Mouse (Mus musculus) intestine, embryonic 14.5 days (tissue): ENCODE data around the gene Brd3os. TPM values are rescaled to one million over a fixed set of nuclear protein-coding genes. Genes with fewer than 3 reads are reported as not detected.

Source experiments
- ATAC-seq: fragments of 200-750 bp; cut with Nextera tagmentation; replicated peaks from 2 replicates; pipeline ENCODE4 v1.8.0; 2017; ENCODE audit warnings: low read depth, moderate number of reproducible peaks, moderate TSS enrichment, moderate library complexity; ENCODE audit not compliant: low FRiP score, low TSS enrichment
- DNase-seq: peaks from one replicate; pipeline ENCODE4 v3.0.0-alpha.2; 2018; ENCODE audit warnings: low spot score
- H3K27ac ChIP-seq: fragments of 300-500 bp; sonication (generic); 2 replicates; pipeline ENCODE4 v1.5.1; 2014; ENCODE audit warnings: low read depth, mild to moderate bottlenecking, control low read depth
- H3K27me3 ChIP-seq: fragments of 300-500 bp; sonication (generic); replicated peaks from 2 replicates; pipeline ENCODE4 v1.6.1; 2014; ENCODE audit warnings: low read length, control low read depth; ENCODE audit not compliant: control insufficient read depth, insufficient read depth
- H3K36me3 ChIP-seq: fragments of 300-500 bp; sonication (generic); 2 replicates; pipeline ENCODE4 v1.6.1; 2014; ENCODE audit warnings: low read length, control low read depth; ENCODE audit not compliant: control insufficient read depth, insufficient read depth
- H3K4me1 ChIP-seq: fragments of 300-500 bp; sonication (generic); replicated peaks from 2 replicates; pipeline ENCODE4 v1.6.1; 2014; ENCODE audit warnings: low read length, control low read depth, mixed read lengths; ENCODE audit not compliant: control insufficient read depth, insufficient read depth
- H3K4me2 ChIP-seq: fragments of 300-500 bp; sonication (generic); 2 replicates; pipeline ENCODE4 v1.6.1; 2014; ENCODE audit warnings: low read length
- H3K4me3 ChIP-seq: fragments of 300-500 bp; sonication (generic); 2 replicates; pipeline ENCODE4 v1.5.1; 2014; ENCODE audit warnings: low read depth, low read length, control low read depth, mixed read lengths
- H3K9ac ChIP-seq: fragments of 300-500 bp; sonication (generic); 2 replicates; pipeline ENCODE4 v1.6.1; 2014; ENCODE audit warnings: mild to moderate bottlenecking, low read length
- H3K9me3 ChIP-seq: fragments of 300-500 bp; sonication (generic); 2 replicates; pipeline ENCODE4 v1.6.1; 2016; ENCODE audit warnings: low read length, control low read depth; ENCODE audit not compliant: control insufficient read depth
- WGBS: fragments of 180-500 bp; shearing (Covaris S2); extraction: QIAGEN DNeasy Blood & Tissue Kit; methylation state at CpG from one replicate; pipeline ENCODE4 v1.1.7; 2014; 5-methylcytosine and 5-hydroxymethylcytosine counted together
- polyA plus RNA-seq: library from polyadenylated mRNA; unstranded; fragments of >200 nt; fragmentation: Nextera tagmentation; extraction: Ambion mirVana; gene quantifications from 2 replicates; pipeline ENCODE4 v1.2.1, GENCODE M21; 2014

Brd3os gene
- polyA plus RNA-seq: 7.7 and 9.0 TPM in 2 replicates

DNA sequence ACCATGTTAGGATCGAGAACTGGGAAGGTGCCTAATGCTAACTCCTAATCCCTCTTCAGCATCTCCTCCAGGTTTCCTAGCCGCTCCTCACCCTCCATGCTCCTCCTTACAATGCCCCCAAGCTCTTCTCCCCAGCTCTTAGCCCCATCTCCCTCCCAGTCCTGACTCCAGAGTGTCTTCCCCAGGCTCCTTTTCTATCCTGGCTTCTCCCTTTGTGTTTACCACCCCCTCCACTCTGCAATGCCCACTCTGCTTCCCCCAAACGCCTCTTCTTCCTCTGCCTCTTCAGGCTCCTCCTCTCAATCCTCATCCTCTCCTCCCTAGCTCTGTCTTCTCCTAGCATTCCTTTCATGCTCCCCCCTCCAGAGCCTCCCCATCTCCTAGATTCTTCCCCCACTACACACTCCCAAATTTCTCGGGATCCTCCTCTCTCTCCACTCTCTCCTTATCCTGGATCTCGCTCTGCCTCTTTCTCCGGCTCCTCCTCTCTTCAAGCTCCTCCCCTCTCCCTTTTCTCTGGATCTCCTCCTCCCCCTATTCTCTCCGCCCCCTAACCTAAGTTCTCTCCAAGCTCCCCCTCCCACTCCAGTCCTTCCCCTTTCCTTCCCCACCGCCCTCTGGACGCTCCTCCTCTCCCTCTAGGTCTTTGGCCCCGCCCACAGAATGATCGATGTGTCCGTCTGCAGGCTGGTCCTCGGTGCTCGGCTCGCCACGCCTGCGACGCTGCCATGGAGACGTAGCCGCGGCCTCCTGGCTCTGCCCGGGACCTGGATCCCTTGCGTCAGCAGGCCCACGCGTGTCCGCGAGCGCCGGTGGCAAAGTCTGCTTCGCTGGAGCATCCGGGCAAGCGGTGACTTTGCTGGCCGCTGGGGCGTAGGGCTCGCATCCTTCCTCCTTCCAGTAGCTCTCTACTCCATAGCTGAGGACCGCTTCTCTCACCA, at the start of gene Brd3os:
Brd3os (plus strand) TSS at position 558 of the 941 bp plus-strand sequence.
- ATAC-seq: peak; percentile 92
- DNase-seq: peak; percentile 98
- Histone ChIP-seq H3K4me2 (peak within 1 kb of the TSS; percentile 79), H3K9ac (peak within 1 kb of the TSS; percentile 52), H3K9me3 (no peaks in the 10 kb centered on the region), H3K4me1 (peaks cover 10% of the 10 kb centered on the region), H3K27ac (peak within 1 kb of the TSS; percentile 73), H3K27me3 (no peaks in the 10 kb centered on the region), H3K4me3 (peak within 1 kb of the TSS; percentile 52), H3K36me3 (peaks cover 29% of the 10 kb centered on the region)
- WGBS: 1% methylated on average over 36 of the region's 36 CpGs

DNA sequence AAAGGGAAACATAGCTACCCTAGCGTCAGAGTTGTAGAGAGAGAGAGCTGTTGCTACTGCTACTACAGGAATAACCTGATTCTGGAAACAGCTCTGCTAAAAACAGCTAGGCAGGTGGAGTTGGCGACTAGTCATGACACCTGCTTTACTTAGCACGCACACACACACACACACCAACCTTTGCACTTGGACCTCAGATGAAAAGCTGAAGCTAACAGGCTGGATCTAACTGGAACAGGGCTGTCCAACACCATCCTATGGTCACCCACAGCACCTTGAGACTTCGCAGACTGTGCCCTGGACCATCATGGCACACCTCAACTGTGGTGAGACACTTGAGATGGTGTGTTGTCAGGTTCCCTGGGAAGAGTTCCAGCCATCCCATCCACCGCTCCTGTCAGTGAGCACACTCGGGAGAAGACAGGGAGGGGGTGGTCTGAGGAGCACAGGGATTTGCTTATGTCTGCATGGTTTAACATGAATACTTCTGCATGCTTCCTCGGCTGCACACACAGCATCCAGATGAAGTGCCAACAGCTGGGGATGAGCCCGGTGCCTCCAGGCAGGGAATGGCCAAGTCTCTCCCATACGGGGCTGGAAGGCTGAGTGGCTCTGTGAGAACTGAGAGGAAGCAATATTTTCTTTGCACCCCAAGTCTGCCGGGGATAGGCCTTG, 47.8 kb upstream of the Brd3os start:
- Histone ChIP-seq H3K4me2 (no peak overlapping the region), H3K27me3 (no peaks in the 10 kb centered on the region), H3K9me3 (no peaks in the 10 kb centered on the region), H3K4me3 (no peak overlapping the region), H3K4me1 (peaks cover 29% of the 10 kb centered on the region), H3K36me3 (no peaks in the 10 kb centered on the region), H3K9ac (no peak overlapping the region), H3K27ac (no peak overlapping the region)
- DNase-seq (no peak), ATAC-seq (no peak)
- WGBS: 66% methylated on average over 10 of the region's 10 CpGs

DNA sequence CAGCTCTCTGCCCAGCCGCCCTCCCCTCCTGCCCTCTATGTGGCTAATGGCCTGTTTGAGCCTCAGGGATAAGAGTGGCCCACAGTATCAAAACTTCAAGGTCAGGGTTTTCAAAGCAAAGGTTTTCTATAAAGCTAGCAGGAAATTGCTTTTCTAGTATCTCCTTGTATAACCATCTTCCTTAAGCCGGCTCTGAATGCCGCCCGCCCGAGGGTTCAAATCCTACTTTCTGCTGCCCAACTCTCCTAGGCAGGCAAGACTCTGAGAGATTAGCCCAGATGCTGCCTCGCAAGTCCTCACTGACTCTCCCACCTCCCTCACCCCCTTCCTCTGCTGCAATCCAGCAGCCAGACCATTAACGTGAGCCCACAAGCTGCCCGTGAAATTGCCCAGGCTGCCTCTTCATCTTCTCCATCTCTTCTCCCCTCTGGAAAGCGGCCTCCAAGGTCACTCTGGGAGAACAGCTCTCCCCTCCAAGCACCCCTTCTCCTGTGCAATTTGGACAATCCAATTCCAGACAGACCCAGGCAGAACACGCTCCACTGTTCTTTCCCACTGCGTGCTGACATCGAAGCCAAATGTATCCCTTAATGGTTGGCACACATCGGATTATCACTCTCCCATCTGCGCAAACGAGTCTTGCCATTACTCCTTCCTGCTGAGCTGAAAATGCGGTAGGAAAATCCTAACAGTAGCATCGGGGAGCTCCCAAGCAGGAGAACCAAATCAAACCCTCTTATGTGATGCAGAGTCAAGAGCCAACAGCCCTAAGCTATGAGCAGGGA, 45.3 kb upstream of the Brd3os start:
- WGBS: 66% methylated on average over 17 of the region's 17 CpGs
- H3K27ac ChIP-seq: no peak overlapping the region
- no peak overlapping the region for H3K4me2 ChIP-seq
- H3K9ac ChIP-seq: no peak overlapping the region
- no peaks in the 10 kb centered on the region for H3K27me3 ChIP-seq
- H3K4me3 ChIP-seq: no peak overlapping the region
- H3K4me1 ChIP-seq: peaks cover 14% of the 10 kb centered on the region
- ATAC-seq (no peak), DNase-seq (no peak)
- H3K9me3 ChIP-seq: no peaks in the 10 kb centered on the region
- no peaks in the 10 kb centered on the region for H3K36me3 ChIP-seq

DNA sequence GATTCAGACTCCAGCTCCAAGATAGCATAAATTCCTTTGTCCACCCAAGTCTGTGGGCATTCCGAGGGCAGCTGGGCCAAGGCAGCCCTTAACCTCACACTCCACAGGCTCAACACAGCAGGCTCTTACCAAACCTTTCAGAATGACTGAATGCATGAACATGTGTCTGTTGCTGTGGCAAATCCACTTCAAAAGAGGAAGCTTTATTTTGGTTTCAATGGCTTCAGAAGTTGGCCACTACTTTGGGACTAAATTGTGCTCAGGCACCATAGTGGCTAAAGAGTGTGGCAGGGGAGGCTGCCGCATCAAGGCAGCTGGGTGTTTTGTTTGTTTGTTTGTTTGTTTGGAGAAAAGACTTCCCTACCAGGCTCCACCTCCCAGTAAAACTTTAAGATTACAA, 42.0 kb upstream of the Brd3os start:
- Histone ChIP-seq H3K9ac (no peak overlapping the region), H3K36me3 (no peaks in the 10 kb centered on the region), H3K4me3 (no peak overlapping the region), H3K4me2 (no peak overlapping the region), H3K4me1 (peaks cover 18% of the 10 kb centered on the region), H3K27me3 (no peaks in the 10 kb centered on the region), H3K27ac (no peak overlapping the region), H3K9me3 (no peaks in the 10 kb centered on the region)
- DNase-seq (no peak), ATAC-seq (no peak)
- WGBS: 96% methylated on average over 2 of the region's 2 CpGs

DNA sequence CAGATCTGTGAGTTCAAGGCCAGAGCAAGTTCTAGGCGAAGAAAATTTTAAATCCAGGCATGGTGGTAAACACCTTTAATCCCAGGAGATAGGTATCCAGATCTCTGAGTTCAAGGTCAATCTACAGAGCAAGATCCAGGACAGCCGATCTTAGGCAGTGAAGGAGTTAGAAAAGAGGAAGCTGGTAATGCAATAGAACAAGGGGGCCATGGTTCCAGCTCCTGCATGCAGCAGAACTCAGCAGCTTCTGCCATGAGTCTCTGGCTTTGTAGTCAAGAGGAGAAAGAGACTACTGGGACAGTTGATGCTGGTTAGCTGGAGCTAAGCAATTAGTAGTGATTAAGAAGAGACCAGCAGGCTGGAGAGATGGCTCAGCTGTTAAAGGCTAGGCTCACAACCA, 40.6 kb upstream of the Brd3os start:
- H3K27me3 ChIP-seq: no peaks in the 10 kb centered on the region
- H3K4me3 ChIP-seq: no peak overlapping the region
- DNase-seq (no peak), ATAC-seq (no peak)
- no peaks in the 10 kb centered on the region for H3K36me3 ChIP-seq
- 69% methylated on average over 2 of the region's 2 CpGs for WGBS
- H3K9me3 ChIP-seq: no peaks in the 10 kb centered on the region
- peaks cover 19% of the 10 kb centered on the region for H3K4me1 ChIP-seq
- no peak overlapping the region for H3K4me2 ChIP-seq
- no peak overlapping the region for H3K9ac ChIP-seq
- no peak overlapping the region for H3K27ac ChIP-seq

DNA sequence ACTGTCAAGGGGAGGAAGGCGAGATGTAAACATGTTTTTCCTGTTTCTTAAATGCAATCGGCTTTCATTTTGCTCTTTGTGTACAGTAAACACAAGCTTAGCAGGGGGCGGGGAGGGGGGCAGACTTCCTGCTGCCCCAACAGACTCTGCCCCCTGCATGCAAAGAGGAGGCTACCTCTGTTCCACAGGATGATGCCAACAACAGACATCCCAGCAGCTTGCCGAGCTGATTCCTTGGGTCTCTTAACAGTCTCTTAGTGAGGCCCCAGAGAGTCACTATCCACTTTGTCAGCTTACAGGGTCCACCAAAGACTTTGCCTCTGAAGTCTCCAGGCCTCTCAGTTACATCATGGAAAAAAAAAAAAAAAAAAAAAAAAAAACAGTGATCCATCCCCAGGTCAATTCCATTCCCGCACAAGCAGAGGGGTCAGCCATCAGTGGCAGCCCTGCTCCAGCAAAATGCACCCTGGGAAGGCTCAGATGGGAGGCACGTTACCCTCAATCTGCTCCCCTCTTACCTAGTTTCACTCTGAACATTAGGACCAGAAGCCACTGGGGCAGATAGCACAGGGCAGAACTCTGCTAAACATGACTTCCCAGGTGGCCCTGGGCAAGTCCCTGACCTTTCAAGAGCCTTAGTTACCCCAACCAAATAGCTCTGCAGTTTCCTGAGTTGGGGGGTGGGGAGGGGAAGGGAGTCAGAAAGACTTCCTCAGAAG, 37.6 kb upstream of the Brd3os start:
- ATAC-seq (no peak), DNase-seq (peak; percentile 50)
- no peak overlapping the region for H3K4me3 ChIP-seq
- H3K9me3 ChIP-seq: no peaks in the 10 kb centered on the region
- H3K4me2 ChIP-seq: no peak overlapping the region
- peaks cover 19% of the 10 kb centered on the region for H3K4me1 ChIP-seq
- no peak overlapping the region for H3K9ac ChIP-seq
- H3K27ac ChIP-seq: no peak overlapping the region
- H3K27me3 ChIP-seq: no peaks in the 10 kb centered on the region
- 43% methylated on average over 6 of the region's 6 CpGs for WGBS
- no peaks in the 10 kb centered on the region for H3K36me3 ChIP-seq

DNA sequence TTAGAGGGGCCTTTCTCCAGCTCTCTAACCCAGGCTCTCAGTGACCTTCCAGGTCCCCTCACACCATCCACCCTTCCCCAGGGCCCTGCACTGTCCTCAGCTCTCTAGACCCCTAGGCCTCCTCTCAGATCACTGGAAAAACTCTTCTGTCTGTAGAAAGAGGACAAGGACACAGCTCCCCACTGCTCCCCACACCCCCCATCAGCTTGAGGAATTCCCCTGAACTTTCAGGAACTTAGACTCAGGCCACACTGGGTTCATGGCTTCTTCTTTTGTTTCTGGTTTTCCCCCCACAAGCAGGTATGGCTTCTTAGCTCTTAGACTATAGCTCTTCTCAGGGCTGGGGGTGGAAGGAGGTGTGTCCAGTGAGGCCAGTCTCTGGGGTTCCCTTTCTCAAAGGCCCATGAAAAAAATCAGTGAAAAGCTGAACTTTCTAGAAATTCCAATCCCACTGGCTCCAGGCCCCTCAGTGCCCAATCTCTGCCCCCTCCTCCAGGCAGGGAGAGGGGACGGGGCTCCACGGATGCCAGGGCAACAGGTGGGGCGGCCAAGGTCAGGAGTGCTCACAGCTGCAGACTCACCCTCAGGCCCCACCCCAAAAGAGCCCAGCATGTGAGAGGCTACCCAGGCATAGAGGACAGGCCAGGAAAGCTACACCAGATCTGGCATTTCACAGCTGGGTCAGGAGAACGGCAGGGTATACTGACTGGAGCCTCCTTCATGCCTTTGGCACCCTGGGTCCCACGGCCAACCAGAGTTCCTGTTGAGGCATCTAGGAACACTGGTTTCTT, 36.8 kb upstream of the Brd3os start:
- peak; percentile 50 for DNase-seq
- Histone ChIP-seq H3K36me3 (no peaks in the 10 kb centered on the region), H3K4me2 (no peak overlapping the region), H3K27me3 (no peaks in the 10 kb centered on the region), H3K9ac (no peak overlapping the region), H3K4me3 (no peak overlapping the region), H3K27ac (no peak overlapping the region), H3K4me1 (peaks cover 19% of the 10 kb centered on the region), H3K9me3 (no peaks in the 10 kb centered on the region)
- ATAC-seq: no peak
- WGBS: 47% methylated on average over 5 of the region's 5 CpGs
